Mouse (Mus musculus) c-Kit-negative CD71-positive TER-119-positive erythroid progenitor cells, embryonic 14.5 days (primary cell): ENCODE results near the gene Scgn.

Experiments used
- DNase-seq: peaks from one replicate; pipeline ENCODE4 v3.0.0-alpha.2; 2013; ENCODE audit warnings: low read depth, low spot score

The Scgn gene

DNA sequence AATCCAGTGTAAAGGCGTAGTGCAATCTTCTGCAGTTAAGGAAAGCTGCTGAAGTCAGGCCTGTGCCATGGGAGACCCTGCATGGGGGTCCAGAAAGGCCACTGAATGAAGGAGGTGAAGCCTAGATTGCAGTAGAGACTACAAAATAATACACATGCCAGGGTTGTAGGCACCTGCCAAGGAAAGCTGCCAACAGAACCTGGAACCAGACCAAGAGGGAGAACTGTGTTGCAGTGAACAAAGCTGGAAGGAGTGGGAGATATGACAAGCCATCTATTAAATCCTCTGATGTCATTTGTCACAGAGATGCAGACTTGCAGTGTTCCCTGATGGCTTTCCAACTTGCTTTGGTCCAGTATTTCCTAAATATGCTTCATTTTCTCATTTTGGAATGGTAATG is 52.3 kb downstream of the Scgn start:
- no peak for DNase-seq

DNA sequence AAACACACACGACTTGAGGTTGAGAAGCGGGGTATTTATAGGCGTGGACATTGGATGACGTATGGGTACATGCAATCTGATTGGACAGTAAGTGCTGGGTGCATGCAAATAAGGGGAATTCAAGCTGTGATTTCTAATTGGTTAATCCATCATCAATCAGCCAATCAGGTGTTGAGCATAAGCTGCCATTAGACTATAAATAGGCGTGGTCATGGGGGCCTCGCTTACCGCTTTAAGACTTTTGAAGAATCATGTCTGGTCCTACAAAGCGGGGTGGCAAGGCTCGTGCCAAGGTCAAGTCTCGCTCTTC is 56.8 kb downstream of the Scgn start, which contains the start of gene Hist1h2aa:
Hist1h2aa (plus strand) TSS at position 252 of the 310 bp plus-strand sequence.
- DNase-seq: no peak

DNA sequence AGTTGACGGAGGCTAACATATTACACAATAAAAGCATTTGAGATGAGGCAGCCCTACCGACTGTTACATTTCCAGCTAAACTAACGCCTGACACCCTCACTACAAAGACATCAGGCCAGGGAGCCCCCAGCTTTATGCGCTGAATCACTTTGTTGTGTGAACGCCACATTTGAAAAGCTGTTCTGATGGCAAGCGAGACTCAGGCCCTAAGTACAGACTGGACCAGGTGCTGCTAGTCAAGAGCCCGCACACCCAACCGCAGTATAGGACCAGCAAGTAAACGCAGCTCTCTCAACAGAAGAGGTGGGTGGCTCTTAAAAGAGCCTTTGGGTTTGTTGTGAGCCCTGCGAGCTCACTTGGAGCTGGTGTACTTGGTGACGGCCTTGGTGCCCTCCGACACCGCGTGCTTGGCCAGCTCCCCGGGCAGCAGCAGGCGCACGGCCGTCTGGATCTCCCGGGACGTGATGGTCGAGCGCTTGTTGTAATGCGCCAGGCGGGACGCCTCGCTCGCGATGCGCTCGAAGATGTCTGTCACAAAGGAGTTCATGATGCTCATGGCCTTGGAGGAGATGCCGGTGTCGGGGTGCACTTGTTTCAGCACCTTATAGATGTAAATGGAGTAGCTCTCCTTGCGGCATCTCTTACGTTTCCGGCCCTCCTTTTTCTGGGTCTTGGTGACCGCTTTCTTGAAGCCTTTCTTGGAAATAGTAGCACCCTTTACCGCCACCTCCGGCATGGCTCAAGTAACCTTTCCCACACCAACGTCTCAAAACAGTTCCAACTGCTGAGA is 57.4 kb downstream of the Scgn start, which contains the start of gene Hist1h2ba:
Hist1h2ba (minus strand) TSS at position 736 of the 790 bp plus-strand sequence.
- peak; percentile 6 for DNase-seq

DNA sequence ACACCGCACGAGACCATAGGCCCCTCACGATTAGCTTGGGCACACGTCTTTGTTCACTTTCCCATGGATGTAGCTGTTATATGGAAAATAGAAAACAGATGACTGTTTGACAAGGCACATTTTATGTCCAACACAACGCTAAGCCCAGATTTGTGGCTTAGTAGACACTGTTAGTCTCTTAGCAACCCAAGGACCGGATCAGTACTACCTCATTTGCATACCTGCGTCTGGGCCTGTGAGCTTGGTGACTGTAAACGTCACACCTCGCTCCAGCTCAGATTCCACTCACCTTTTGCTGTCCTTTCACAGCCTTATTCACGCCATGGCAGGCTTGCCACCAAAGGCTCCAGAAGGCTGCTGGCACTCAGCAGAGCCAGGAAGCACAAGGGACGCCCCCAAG is 60.1 kb downstream of the Scgn start:
- DNase-seq: no peak

DNA sequence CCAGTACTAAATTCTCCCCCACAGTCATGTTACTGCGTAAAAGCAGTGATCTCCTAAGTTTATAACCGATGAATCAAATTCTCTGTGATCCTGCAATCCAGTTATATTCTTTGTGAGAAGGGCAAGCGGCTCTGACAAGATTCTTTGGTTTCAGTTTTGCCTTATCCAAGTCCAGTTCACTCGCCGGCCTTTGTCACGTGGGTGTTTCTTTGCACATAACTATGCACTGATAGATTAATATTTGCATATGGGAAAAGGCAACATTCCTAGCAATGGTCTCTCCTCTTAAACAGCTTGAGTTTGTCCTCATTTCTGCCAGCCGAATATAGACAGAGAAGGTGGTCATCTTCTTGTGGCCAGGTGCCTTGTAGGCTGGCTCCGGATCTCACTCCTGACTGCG is 60.6 kb downstream of the Scgn start:
- DNase-seq: no peak

DNA sequence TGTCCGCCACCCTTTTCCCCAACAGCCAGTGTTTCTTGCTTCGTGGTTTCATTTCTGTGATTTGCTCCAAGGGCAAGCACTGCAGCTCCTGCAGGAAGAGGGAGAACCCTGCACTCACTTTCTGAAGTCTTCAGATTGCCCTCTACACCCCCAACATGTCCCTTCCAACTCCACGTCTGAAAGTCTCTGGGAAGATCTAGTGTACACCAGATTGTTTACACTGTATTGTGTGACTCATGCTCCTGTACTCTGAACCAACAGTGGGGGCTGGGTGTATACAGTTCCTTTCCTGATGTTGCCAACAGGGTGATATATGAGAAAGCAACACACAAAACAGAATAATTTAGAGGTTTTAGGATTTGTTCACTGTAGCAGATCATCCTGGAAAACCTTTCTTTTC is 62.4 kb downstream of the Scgn start:
- no peak for DNase-seq

DNA sequence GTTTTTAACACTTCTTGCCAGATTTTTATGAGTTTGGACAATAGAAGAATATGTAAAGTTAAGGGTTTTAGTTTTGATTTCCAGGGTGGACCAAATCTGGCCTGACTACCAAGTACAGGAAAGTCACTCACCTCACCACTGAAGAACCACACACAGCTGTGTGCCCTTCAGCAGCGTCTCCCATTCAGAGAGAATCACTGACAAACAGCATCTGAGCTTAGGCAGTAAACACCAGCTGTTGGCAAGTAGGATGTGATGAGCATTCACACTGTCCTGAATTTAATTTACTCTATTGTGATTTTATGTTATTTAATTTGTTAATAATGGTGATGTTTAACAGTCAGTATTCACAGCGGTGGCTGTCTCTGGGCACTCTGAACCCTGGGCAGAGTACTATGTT is 65.2 kb downstream of the Scgn start:
- DNase-seq: no peak

DNA sequence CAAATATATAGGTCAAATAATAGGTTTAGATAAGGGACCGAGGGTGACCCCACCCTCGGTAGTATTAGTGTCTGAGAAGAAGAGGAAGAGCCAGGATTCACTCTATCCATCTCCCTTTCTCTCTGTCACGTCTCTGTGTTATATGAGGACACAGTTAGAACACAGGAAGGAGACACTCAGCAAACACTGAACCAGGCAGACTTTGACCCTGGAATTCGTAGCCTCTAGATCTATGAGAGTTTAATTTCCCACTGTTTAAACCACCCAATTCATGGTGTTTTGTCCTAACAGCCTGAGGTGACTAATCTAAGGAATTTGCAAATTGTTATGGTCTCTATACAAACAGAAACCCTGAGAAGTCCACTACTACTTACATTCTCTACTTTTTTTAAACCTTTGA is 73.3 kb downstream of the Scgn start:
- no peak for DNase-seq

DNA sequence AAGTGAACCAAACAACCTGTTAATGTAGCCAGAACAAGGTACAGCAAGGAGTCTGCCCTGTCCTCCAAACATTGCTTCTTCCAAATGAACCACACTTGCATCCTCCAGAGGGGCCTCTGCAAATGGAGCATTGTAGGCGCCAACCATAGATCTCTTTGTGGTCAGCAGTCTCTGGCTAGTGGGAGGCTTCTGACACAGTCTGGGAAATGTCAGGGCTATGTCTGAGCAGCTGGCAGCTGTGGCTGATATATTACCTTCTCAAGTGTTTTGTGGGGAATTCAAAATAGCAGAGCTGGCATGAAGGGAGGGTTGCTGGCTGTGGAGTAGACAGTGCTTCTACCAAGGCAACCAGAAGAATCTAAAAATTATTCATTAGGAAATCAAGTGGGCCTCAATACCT is 74.9 kb downstream of the Scgn start:
- no peak for DNase-seq

DNA sequence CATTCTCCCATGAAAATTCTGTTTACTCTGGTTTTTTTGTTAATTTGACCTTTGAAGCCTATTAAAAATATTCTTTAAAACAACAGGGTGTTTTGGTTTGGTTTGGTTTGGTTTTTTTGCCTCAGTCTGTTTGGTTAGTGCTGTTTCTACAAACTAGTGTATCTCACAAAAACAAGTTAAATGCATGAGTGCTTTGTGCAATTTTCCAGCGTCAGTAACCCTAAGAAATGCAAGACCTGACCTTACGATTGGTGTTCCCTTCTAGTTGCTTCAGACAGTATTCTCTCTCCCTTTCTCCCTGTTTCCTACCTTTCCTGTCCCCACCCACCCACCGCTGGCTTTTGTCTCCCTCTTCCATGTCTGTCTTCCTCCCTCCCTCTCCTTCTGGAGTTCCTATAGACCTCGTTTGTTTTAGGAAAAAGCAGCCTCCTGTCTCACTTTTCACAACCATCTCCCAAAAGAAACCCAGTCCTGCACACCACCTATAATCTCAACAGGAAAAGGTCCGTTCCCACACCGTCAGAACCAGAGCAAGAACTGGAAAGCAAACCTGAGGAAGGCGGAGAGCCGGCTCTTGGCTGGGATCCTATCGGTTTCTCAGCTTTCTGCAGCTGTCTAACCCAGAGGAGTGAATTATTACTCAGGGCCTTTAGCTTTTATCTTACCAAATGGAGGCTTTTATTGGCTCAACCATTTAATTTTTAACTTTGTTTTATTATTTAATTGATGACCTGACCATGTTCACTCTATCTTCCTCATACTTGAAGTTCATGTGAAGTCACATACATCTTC is 76.4 kb downstream of the Scgn start, which contains the start of gene Slc17a4:
Slc17a4 (minus strand) TSS at position 634 of the 792 bp plus-strand sequence.
- DNase-seq: no peak

DNA sequence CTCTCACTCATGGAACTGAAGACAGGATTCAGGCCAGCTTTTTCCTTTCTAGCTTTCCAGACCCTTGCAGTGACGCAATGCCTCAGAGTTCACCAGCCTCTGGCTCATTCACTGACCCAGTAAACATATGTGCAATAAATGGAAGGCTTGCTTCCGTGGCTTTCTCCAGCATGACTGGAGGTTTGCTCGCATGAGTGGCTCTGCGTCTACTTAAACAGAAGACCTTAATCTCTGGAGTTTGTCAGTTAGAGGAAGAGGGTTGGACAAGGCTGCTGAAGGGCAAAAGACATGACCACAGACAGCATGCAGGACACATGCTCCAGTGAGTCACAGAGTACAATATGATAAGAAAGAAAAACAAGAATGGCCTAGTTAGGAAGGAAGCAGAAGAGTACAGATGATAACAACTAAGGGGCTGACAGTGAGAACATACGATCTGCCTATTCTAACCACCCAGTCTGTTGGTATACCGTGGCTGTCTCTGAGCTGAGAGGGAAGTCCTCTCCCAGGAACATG is 77.2 kb downstream of the Scgn start:
- DNase-seq: no peak

DNA sequence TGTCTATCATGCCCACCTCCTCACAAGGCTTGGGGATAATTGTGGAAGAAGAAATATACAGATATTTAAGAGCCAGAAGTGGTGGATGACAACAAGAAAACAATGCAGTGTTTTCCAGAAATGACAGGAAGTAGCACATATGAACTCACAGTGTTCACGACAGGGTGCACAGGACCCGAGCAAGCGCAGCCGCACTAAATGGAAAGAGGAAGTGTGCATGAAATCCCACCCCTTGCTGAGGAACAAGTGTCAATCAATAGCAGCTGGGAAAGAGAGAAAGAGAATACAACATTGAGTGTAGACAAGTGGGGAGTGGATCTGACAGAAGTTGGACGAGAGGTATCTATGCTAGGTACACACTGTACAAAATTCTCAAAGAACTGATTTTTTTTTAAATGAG is 79.7 kb downstream of the Scgn start:
- no peak for DNase-seq

DNA sequence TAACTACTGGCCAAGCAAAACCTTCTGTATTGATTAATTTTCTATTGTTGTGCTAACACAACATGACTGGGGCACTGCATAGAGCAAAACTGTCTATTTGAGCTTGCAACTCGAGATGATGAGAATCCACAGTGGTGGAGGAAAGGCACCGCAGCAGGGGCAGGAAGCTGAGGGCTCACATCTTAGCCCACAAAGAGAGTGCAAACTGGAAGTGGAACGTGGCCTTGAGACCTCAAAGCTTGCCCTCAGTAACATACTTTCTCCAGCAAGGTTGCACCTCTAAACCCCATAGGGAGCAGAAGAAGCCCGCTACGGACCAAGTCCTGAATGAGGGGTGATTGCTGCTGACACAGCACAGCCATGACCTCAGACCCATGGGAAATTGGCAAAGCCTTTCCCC is 80.9 kb downstream of the Scgn start:
- DNase-seq: no peak

DNA sequence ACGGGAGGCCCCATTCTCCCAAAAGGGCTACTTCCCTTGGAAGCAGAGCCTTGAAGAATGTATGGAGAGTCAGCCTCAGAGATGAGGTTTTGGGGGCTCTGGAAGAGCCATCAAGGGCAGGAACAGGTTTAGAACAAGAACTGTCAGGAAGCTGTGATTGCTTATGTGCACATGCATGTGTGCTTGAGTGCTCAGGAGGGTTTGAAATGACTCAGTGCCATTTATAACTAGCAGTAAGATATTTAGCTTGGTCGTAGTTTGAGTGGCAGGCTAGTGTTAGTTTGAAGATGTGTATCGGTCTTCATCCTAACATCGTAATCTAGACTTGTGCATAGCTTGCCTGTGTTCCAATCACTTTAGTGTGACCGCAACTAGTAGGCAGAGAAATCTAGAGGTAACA is 84.1 kb downstream of the Scgn start:
- no peak for DNase-seq
